Mouse (Mus musculus): ENCODE data around the gene Dip2c. TPM values are rescaled to one million over a fixed set of nuclear protein-coding genes. Genes with fewer than 3 reads are reported as not detected.

Gene Dip2c
- polyA plus RNA-seq, 1 experiment from 2014 or later, result 10.4 TPM

GRCm38 (mm10) chr13:9388017-9388416 is 111.7 kb downstream of the Dip2c start:
- no peak overlapping the region for H3K4me3 ChIP-seq (ENCODE audit: low read depth, low read length)
- ATAC-seq (ENCODE audit: insufficient number of reproducible peaks, insufficient read depth, low FRiP score, low read depth), result no peak
- no peak overlapping the region for H3K9ac ChIP-seq (replicated peaks; ENCODE audit: low read depth, low read length)
- 89% methylated on average over 2 of the region's 2 CpGs for WGBS
- no peaks in the 10 kb centered on the region for H3K9me3 ChIP-seq (ENCODE audit: control insufficient read depth, low read depth, low read length)
- no peak overlapping the region for H3K4me2 ChIP-seq (replicated peaks; ENCODE audit: low read depth, low read length)
- no peaks in the 10 kb centered on the region for H3K4me1 ChIP-seq (ENCODE audit: control insufficient read depth, insufficient read depth, low read length)
- H3K27me3 ChIP-seq (ENCODE audit: control insufficient read depth, insufficient read depth, low read length), result no peaks in the 10 kb centered on the region
- no peaks in the 10 kb centered on the region for H3K36me3 ChIP-seq (ENCODE audit: control insufficient read depth, insufficient read depth, low read length)
- H3K27ac ChIP-seq (ENCODE audit: low read length), result no peak overlapping the region

- Histone ChIP-seq H3K27ac (ENCODE audit: low read length) (no peak overlapping the region), H3K27me3 (ENCODE audit: control insufficient read depth, insufficient read depth, low read length) (no peaks in the 10 kb centered on the region), H3K36me3 (ENCODE audit: control insufficient read depth, insufficient read depth, low read length) (no peaks in the 10 kb centered on the region), H3K4me1 (ENCODE audit: control insufficient read depth, insufficient read depth, low read length) (no peaks in the 10 kb centered on the region), H3K4me3 (ENCODE audit: low read depth, low read length) (no peak overlapping the region), H3K9me3 (ENCODE audit: control insufficient read depth, low read depth, low read length) (no peaks in the 10 kb centered on the region), H3K9ac (replicated peaks; ENCODE audit: low read depth, low read length) (no peak overlapping the region), H3K4me2 (replicated peaks; ENCODE audit: low read depth, low read length) (no peak overlapping the region)
- no peak for ATAC-seq (ENCODE audit: insufficient number of reproducible peaks, insufficient read depth, low FRiP score, low read depth)
- 86% methylated on average over 1 of the region's 1 CpGs for WGBS
These were observed 113.0 kb downstream of the Dip2c start for GRCm38 (mm10) chr13:9389334-9389733.

- Histone ChIP-seq H3K4me2 (replicated peaks; ENCODE audit: low read depth, low read length) (no peak overlapping the region), H3K36me3 (ENCODE audit: control insufficient read depth, insufficient read depth, low read length) (no peaks in the 10 kb centered on the region), H3K9me3 (ENCODE audit: control insufficient read depth, low read depth, low read length) (no peaks in the 10 kb centered on the region), H3K9ac (replicated peaks; ENCODE audit: low read depth, low read length) (no peak overlapping the region), H3K4me1 (ENCODE audit: control insufficient read depth, insufficient read depth, low read length) (no peaks in the 10 kb centered on the region), H3K27me3 (ENCODE audit: control insufficient read depth, insufficient read depth, low read length) (no peaks in the 10 kb centered on the region), H3K4me3 (ENCODE audit: low read depth, low read length) (no peak overlapping the region), H3K27ac (ENCODE audit: low read length) (no peak overlapping the region)
- WGBS, result 59% methylated on average over 5 of the region's 5 CpGs
- no peak for ATAC-seq (ENCODE audit: insufficient number of reproducible peaks, insufficient read depth, low FRiP score, low read depth)
These were observed 114.0 kb downstream of the Dip2c start for GRCm38 (mm10) chr13:9390204-9390804.

- no peak overlapping the region for H3K27ac ChIP-seq (ENCODE audit: low read length)
- H3K9me3 ChIP-seq (ENCODE audit: control insufficient read depth, low read depth, low read length), result no peaks in the 10 kb centered on the region
- WGBS, result 86% methylated on average over 3 of the region's 3 CpGs
- H3K4me3 ChIP-seq (ENCODE audit: low read depth, low read length), result no peak overlapping the region
- no peak overlapping the region for H3K4me2 ChIP-seq (replicated peaks; ENCODE audit: low read depth, low read length)
- no peaks in the 10 kb centered on the region for H3K4me1 ChIP-seq (ENCODE audit: control insufficient read depth, insufficient read depth, low read length)
- no peaks in the 10 kb centered on the region for H3K36me3 ChIP-seq (ENCODE audit: control insufficient read depth, insufficient read depth, low read length)
- ATAC-seq (ENCODE audit: insufficient number of reproducible peaks, insufficient read depth, low FRiP score, low read depth), result no peak
- no peak overlapping the region for H3K9ac ChIP-seq (replicated peaks; ENCODE audit: low read depth, low read length)
- no peaks in the 10 kb centered on the region for H3K27me3 ChIP-seq (ENCODE audit: control insufficient read depth, insufficient read depth, low read length)
These were observed 117.1 kb downstream of the Dip2c start for GRCm38 (mm10) chr13:9393470-9393869.

GRCm38 (mm10) chr13:9395286-9395685 is 119.0 kb downstream of the Dip2c start:
- H3K9ac ChIP-seq (replicated peaks; ENCODE audit: low read depth, low read length), result no peak overlapping the region
- ATAC-seq (ENCODE audit: insufficient number of reproducible peaks, insufficient read depth, low FRiP score, low read depth), result no peak
- H3K36me3 ChIP-seq (ENCODE audit: control insufficient read depth, insufficient read depth, low read length), result no peaks in the 10 kb centered on the region
- no peak overlapping the region for H3K27ac ChIP-seq (ENCODE audit: low read length)
- no peaks in the 10 kb centered on the region for H3K9me3 ChIP-seq (ENCODE audit: control insufficient read depth, low read depth, low read length)
- 44% methylated on average over 1 of the region's 1 CpGs for WGBS
- no peaks in the 10 kb centered on the region for H3K4me1 ChIP-seq (ENCODE audit: control insufficient read depth, insufficient read depth, low read length)
- H3K4me2 ChIP-seq (replicated peaks; ENCODE audit: low read depth, low read length), result no peak overlapping the region
- H3K4me3 ChIP-seq (ENCODE audit: low read depth, low read length), result no peak overlapping the region
- no peaks in the 10 kb centered on the region for H3K27me3 ChIP-seq (ENCODE audit: control insufficient read depth, insufficient read depth, low read length)

GRCm38 (mm10) chr13:9398846-9399245 is 122.5 kb downstream of the Dip2c start:
- Histone ChIP-seq H3K4me3 (ENCODE audit: low read depth, low read length) (no peak overlapping the region), H3K4me1 (ENCODE audit: control insufficient read depth, insufficient read depth, low read length) (no peaks in the 10 kb centered on the region), H3K4me2 (replicated peaks; ENCODE audit: low read depth, low read length) (no peak overlapping the region), H3K36me3 (ENCODE audit: control insufficient read depth, insufficient read depth, low read length) (no peaks in the 10 kb centered on the region), H3K27ac (ENCODE audit: low read length) (no peak overlapping the region), H3K9ac (replicated peaks; ENCODE audit: low read depth, low read length) (no peak overlapping the region), H3K27me3 (ENCODE audit: control insufficient read depth, insufficient read depth, low read length) (no peaks in the 10 kb centered on the region), H3K9me3 (ENCODE audit: control insufficient read depth, low read depth, low read length) (no peaks in the 10 kb centered on the region)
- WGBS, result 79% methylated on average over 1 of the region's 1 CpGs
- ATAC-seq (ENCODE audit: insufficient number of reproducible peaks, insufficient read depth, low FRiP score, low read depth), result no peak

GRCm38 (mm10) chr13:9405399-9405798 is 129.1 kb downstream of the Dip2c start:
- no peak for ATAC-seq (ENCODE audit: insufficient number of reproducible peaks, insufficient read depth, low FRiP score, low read depth)
- no peaks in the 10 kb centered on the region for H3K9me3 ChIP-seq (ENCODE audit: control insufficient read depth, low read depth, low read length)
- H3K27ac ChIP-seq (ENCODE audit: low read length), result no peak overlapping the region
- no peak overlapping the region for H3K4me2 ChIP-seq (replicated peaks; ENCODE audit: low read depth, low read length)
- no peak overlapping the region for H3K9ac ChIP-seq (replicated peaks; ENCODE audit: low read depth, low read length)
- no peaks in the 10 kb centered on the region for H3K27me3 ChIP-seq (ENCODE audit: control insufficient read depth, insufficient read depth, low read length)
- H3K4me3 ChIP-seq (ENCODE audit: low read depth, low read length), result no peak overlapping the region
- WGBS, result 69% methylated on average over 1 of the region's 1 CpGs
- H3K36me3 ChIP-seq (ENCODE audit: control insufficient read depth, insufficient read depth, low read length), result no peaks in the 10 kb centered on the region
- no peaks in the 10 kb centered on the region for H3K4me1 ChIP-seq (ENCODE audit: control insufficient read depth, insufficient read depth, low read length)

- no peaks in the 10 kb centered on the region for H3K4me1 ChIP-seq (ENCODE audit: control insufficient read depth, insufficient read depth, low read length)
- H3K4me2 ChIP-seq (replicated peaks; ENCODE audit: low read depth, low read length), result no peak overlapping the region
- WGBS, result 92% methylated on average over 4 of the region's 4 CpGs
- H3K27ac ChIP-seq (ENCODE audit: low read length), result no peak overlapping the region
- no peaks in the 10 kb centered on the region for H3K36me3 ChIP-seq (ENCODE audit: control insufficient read depth, insufficient read depth, low read length)
- ATAC-seq (ENCODE audit: insufficient number of reproducible peaks, insufficient read depth, low FRiP score, low read depth), result no peak
- H3K27me3 ChIP-seq (ENCODE audit: control insufficient read depth, insufficient read depth, low read length), result no peaks in the 10 kb centered on the region
- no peaks in the 10 kb centered on the region for H3K9me3 ChIP-seq (ENCODE audit: control insufficient read depth, low read depth, low read length)
- no peak overlapping the region for H3K4me3 ChIP-seq (ENCODE audit: low read depth, low read length)
- H3K9ac ChIP-seq (replicated peaks; ENCODE audit: low read depth, low read length), result no peak overlapping the region
These were observed 132.7 kb downstream of the Dip2c start for GRCm38 (mm10) chr13:9408983-9409382.

GRCm38 (mm10) chr13:9418441-9418840 is 142.1 kb downstream of the Dip2c start:
- no peak overlapping the region for H3K4me2 ChIP-seq (replicated peaks; ENCODE audit: low read depth, low read length)
- no peak for ATAC-seq (ENCODE audit: insufficient number of reproducible peaks, insufficient read depth, low FRiP score, low read depth)
- 90% methylated on average over 3 of the region's 3 CpGs for WGBS
- H3K36me3 ChIP-seq (ENCODE audit: control insufficient read depth, insufficient read depth, low read length), result no peaks in the 10 kb centered on the region
- no peaks in the 10 kb centered on the region for H3K27me3 ChIP-seq (ENCODE audit: control insufficient read depth, insufficient read depth, low read length)
- H3K4me1 ChIP-seq (ENCODE audit: control insufficient read depth, insufficient read depth, low read length), result no peaks in the 10 kb centered on the region
- H3K4me3 ChIP-seq (ENCODE audit: low read depth, low read length), result no peak overlapping the region
- H3K27ac ChIP-seq (ENCODE audit: low read length), result no peak overlapping the region
- H3K9me3 ChIP-seq (ENCODE audit: control insufficient read depth, low read depth, low read length), result no peaks in the 10 kb centered on the region
- no peak overlapping the region for H3K9ac ChIP-seq (replicated peaks; ENCODE audit: low read depth, low read length)

Measured in stomach, embryonic 14.5 days (tissue).